Mouse (Mus musculus) adrenal gland, postnatal 25 days (tissue): ENCODE results near the gene Znrf4. TPM values are rescaled to one million over a fixed set of nuclear protein-coding genes. Genes with fewer than 3 reads are reported as not detected.
"Not testable (repeated sequence)": the region's sequence is repeated elsewhere in the genome, so short reads cannot be mapped to it uniquely, and the experiment has no call there.

Source experiments
- DNase-seq: peaks from one replicate; pipeline ENCODE4 v3.0.0; 2021; ENCODE audit warnings: mixed read lengths
- total RNA-seq: library from RNA; stranded (reverse); gene quantifications from 2 replicates; pipeline ENCODE4 v1.2.3, GENCODE M21; 2021

Gene Znrf4
- total RNA-seq, 1 experiment from 2014 or later, result not detected

- DNase-seq, result no peak
These were observed 12.7 kb upstream of the Znrf4 start for GRCm38 (mm10) chr17:56524943-56525342.

- DNase-seq, result no peak
These were observed 10.5 kb upstream of the Znrf4 start for GRCm38 (mm10) chr17:56522744-56523143.

GRCm38 (mm10) chr17:56515690-56516410 is 3.6 kb upstream of the Znrf4 start:
- DNase-seq, result no peak

GRCm38 (mm10) chr17:56514916-56515315 is 2.7 kb upstream of the Znrf4 start:
- DNase-seq, result no peak

DNA sequence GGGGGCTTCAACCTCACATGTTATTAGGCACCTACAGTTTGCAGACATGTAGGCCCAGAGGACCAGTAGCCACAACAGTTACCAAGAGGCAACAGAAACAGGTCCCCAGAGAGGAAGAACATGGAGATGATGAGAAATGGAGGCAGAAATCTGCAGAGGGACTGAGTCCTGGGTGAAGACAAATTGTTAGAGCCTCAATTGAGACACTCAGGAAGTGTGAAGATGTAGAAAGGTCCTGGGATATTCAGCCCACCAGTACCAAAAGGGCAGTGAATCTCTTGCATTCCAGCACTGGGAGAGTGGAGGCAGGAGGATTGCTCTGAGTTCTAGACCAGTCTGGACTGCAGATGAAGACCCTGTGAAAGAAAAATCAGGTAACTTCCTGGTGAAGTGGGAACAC is 2.1 kb upstream of the Znrf4 start:
- DNase-seq, result no peak

- no peak for DNase-seq
These were observed 532 bp downstream of the Znrf4 start for GRCm38 (mm10) chr17:56511707-56512090.

DNA sequence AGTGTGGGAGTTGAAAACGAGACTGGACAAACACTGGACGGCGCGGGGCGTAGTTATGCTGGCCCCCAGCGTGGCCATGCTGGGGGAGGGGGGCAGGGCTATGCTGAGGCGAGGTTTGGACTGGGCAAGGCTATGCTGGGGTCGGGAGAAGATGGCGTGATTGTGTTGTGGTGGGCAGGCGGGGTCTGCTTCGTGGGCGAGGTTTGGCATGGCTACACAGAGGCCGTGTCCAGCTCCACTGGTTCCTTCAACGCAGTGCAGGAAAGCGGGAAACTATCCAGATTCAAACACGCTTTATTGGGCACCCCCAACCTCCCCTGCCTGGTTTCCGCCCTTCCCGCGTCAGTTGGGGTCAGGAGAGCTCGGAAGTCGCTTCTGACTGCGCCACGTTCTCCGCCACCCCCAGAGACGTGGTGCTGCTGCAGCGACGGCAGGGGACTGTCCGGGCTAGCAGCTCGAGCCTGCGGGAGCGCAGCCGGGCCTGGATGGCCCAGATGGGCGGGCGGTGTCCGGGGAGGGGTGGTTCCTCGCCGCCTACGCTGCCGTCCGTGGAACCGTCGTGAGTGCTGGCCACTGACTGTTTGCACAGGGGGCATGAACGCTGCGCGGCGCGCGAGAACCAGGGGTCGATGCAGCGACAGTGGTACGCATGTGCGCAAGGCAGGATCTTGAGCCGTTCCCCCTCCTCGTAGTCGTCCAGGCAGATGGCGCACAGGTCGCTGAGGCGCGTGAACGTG is 1.1 kb downstream of the Znrf4 start:
- DNase-seq, result no peak

DNA sequence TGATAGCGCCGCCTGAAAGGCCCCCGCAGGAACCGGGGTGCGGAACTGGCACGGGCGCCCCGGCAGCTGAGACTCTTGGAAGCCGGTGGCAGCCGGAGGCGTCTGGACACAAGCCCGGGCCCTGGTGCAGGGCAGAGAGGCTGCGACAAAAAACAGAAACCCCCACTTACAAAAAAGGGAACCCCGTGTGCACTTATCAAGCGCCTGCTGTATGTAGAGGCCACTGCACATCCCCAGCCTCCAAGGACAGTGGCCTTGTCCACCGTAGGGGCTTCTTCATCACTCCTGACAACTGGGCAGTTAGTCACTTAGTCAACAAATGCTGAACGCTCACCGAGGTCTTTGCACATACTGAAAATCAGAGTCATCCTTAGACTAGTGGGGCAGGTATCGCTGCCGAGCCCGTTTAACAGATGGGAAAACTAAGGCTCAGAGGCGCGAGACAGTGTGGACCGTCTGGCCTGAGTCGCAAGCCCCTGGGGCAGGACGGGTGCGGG is 1.7 kb downstream of the Znrf4 start:
- no peak for DNase-seq

DNA sequence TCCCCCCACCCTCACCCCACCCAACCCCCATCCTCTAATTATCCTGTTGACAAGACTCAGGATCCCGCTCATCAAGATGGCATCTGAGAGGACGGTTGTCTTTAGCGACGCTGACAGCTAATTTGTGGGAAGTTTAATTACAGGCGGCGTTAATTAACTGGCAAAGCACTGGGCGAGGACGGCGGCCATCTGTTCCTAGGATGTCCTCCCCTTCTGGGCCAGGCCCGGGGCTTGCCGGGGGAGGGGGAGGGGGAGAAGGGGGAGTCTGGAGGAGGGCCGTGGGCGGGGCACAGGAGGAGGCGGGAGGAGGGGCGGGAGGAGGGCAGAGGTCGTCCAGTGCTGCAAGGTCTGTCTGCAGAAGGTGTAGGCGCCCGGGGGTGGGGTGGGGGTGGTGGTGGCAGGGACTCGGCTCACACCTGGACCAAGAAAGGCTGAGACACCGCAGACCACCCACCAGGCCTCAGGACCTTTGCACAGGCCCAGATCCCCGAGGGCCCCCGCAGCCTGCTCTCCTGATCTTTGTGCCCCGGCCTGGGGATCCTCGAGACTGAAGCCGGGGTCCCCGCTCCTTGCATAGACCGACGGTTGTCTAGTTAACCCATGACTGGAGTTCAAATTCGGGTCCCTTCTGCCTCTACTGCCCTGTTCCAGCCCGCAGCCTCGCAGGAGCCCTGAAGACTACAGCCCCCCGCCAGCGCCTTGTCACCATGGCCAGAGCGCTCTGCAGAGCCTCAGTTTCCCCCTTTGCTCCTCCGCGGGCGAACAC is 2.3 kb downstream of the Znrf4 start:
- no peak for DNase-seq

GRCm38 (mm10) chr17:56509021-56509640 is 3.1 kb downstream of the Znrf4 start:
- no peak for DNase-seq

GRCm38 (mm10) chr17:56507161-56508068 is 4.8 kb downstream of the Znrf4 start:
- DNase-seq, result peak; percentile 94

DNA sequence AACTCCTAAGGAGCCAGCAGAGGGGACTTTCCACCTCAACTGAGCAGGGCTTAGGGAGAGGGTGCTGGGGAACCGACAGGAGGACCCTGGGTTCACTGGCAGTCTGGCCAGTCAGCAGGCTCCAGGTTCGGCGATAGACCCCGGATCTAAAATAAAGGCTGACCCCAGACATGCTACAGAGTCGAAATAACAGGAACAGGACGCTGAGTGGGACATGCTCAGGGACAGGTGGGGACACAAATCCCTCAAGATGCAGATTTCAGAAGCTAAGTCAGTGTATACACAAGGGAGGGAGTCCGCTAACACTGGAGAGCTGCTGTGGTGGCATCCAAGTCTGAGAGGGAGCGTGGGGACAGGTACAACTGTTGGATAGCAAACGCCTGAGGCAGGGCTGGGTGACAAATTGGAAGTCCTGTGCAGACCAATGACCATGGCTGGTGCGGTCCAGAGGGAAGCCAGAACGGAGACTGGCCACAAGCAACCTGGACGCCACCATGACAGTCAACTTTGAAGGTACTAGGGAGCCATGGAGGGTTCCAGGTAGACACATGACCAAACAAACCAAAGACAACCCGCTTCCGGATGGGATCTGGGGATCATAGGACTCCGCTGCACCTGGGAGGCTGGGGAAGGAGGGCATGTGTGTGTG is 5.7 kb downstream of the Znrf4 start:
- DNase-seq, result no peak

DNA sequence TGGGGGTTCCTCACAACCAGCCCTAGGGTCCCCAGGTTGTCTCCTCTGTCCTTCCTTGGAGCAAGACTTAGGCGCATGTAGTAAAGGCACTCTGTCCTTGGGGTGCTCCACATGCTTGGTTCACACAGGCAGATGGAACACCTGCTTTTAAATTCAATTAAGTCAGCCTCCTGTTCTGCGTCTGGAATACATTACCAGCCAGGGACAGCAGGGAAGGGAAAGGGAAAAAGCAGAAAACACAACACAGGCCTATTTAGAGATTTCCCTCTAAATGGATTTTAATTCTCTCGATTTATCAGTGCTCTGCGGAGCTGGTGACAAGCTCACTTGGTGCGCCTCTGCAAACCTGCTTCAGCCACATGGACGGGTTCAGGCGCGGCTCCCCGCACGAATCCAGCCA is 6.8 kb downstream of the Znrf4 start:
- no peak for DNase-seq

DNA sequence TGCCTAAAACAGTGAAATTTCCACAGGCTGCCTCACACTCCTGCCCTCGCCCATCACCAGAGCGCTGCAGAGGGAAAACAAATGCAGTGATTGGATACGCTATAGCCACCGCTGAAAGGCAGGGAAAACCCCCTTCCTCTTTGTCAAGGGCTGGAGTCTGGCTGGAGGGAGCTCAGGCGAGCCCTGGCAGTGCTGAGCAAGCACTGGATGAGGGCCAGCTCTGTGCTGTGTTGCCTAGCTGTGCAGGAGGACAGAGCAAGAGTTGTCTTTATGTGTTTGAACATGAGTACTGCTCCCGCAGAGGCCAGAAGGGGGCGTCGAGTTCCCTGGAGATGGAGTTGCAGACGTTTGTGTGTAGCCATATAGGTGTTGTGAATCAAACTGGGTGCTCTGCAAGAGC is 9.7 kb downstream of the Znrf4 start:
- peak; percentile 72 for DNase-seq

DNA sequence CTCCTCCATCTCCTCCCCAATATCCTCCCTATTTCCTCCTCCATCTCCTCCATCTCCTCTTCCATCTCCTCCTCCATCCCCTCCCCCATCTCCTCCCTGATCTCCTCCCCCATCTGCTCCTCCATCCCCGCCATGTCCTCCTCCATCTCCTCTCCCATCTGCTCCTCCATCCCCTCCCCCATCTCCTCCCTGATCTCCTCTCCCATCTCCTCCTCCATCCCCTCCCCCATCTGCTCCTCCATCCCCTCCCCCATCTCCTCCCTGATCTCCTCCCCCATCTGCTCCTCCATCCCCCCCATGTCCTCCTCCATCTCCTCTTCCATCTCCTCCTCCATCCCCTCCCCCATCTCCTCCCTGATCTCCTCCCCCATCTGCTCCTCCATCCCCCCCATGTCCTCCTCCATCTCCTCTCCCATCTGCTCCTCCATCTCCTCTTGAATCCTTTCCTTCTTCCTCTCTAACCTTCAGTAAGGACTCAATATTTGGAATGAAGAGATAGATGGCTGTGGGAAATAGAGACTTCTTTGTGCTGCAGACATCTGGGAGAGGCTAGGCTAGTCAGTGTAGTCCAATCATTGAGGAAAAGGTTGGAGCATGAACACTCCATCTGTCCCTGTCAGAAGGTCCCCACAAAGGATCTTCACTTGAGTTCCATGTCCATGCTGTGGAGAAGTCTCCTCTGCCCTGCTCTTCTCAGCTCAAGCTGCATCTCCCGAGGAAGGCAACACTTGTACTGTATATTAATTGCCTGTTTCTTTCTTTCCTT is 10.4 kb downstream of the Znrf4 start:
- not testable (repeated sequence) for DNase-seq

- DNase-seq, result no peak
These were observed 13.0 kb downstream of the Znrf4 start for GRCm38 (mm10) chr17:56499229-56499628.

DNA sequence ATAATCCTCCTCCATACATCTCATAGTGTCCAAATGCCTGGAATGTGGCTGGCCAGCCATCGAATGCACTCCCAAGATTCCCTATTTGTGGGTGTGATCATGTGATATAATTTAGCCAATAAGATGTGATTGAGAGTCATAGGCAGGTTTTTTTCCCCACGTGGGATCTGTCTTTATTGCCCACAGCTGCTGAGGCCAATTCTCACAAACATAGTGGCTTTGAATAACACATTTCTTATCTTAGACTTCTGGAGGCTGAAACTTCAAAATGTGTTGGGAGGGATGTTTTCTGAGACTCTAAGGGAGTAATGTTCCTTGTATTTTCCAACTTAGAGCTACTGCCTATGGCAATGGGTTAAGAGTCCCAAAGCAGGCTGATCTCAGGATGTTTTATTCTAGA is 17.8 kb downstream of the Znrf4 start:
- DNase-seq, result no peak

DNA sequence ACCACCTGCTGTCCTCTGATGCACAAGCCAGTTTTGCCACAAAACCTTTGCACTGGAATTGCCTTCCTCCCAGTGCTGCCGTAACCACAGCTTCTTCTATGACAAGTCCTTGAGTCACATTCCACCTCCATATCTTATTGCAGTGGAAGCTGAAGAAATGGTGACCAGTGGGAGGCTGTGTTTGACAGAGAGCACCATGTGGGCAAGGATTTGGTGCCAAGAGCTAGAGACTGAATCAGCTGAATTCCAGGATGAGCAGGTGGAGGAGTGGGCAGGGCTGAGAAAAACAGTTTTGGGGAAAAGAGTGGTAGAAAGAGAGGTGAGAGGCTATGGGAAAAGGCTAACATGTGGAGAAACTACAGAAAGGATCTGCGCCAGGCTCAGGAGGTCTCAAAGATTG is 18.4 kb downstream of the Znrf4 start:
- no peak for DNase-seq

- DNase-seq, result no peak
These were observed 21.6 kb downstream of the Znrf4 start for GRCm38 (mm10) chr17:56490438-56491152.
